Mouse (Mus musculus) CH12.LX (cell line): ENCODE measurements at regions not wholly inside any gene's neighbourhood (a gene's known extent, or its start where the extent isn't known, plus 50 kb on each side); places are given as distances from the start of the nearest gene placed in this dataset.

Source experiments
- BHLHE40 ChIP-seq: IDR thresholded peaks from 2 replicates; pipeline ENCODE4 v1.6.1; 2011; ENCODE audit warnings: mild to moderate bottlenecking, low read depth, low read length, improper control_type of control experiment
- CHD2 ChIP-seq: IDR thresholded peaks from 2 replicates; pipeline ENCODE4 v1.6.1; 2011; ENCODE audit warnings: low read length, improper control_type of control experiment
- CTCF ChIP-seq, 2 experiments: IDR thresholded peaks in 1 of 2; conservative IDR thresholded peaks in 1 of 2; 2 replicates each; pipeline ENCODE4 v1.5.1; 2011 to 2012; ENCODE audit warnings: low read depth in 2 of 2, low read length in 2 of 2, improper control_type of control experiment in 1 of 2, inconsistent platforms in 1 of 2, mild to moderate bottlenecking in 1 of 2, moderate library complexity in 1 of 2
- GABPA ChIP-seq: IDR thresholded peaks from 2 replicates; pipeline ENCODE4 v1.6.1; 2012; ENCODE audit warnings: low read depth, low read length, improper control_type of control experiment, inconsistent platforms; ENCODE audit not compliant: insufficient replicate concordance
- JUN ChIP-seq: IDR thresholded peaks from 2 replicates; pipeline ENCODE4 v1.6.1; 2011; ENCODE audit warnings: low read depth, mild to moderate bottlenecking, low read length, improper control_type of control experiment, moderate library complexity; ENCODE audit not compliant: insufficient read depth
- MAX ChIP-seq: IDR thresholded peaks from 2 replicates; pipeline ENCODE4 v1.6.1; 2011; ENCODE audit warnings: low read length, improper control_type of control experiment
- MAZ ChIP-seq: IDR thresholded peaks from 2 replicates; pipeline ENCODE4 v1.6.1; 2012; ENCODE audit warnings: low read depth, mild to moderate bottlenecking, inconsistent platforms, low read length, improper control_type of control experiment, moderate library complexity
- MXI1 ChIP-seq: IDR thresholded peaks from 2 replicates; pipeline ENCODE4 v1.6.1; 2011; ENCODE audit warnings: mild to moderate bottlenecking, low read depth, low read length, improper control_type of control experiment
- MYC ChIP-seq: IDR thresholded peaks from 2 replicates; pipeline ENCODE4 v1.6.1; 2011; ENCODE audit warnings: low read depth, mild to moderate bottlenecking, improper control_type of control experiment, low read length
- ZC3H11A ChIP-seq: IDR thresholded peaks from 2 replicates; pipeline ENCODE4 v1.6.1; 2012; ENCODE audit warnings: low read depth, mild to moderate bottlenecking, inconsistent platforms, low read length, improper control_type of control experiment
- ZNF384 ChIP-seq: IDR thresholded peaks from 2 replicates; pipeline ENCODE4 v1.6.1; 2012; ENCODE audit warnings: low read depth, low read length, improper control_type of control experiment, inconsistent platforms

- TF ChIP-seq BHLHE40 (no peak), GABPA (no peak), JUN (no peak), MYC (no peak), ZC3H11A (no peak), CHD2 (no peak), MAX (no peak), CTCF (conservative IDR thresholded peaks at IDR 0.05 in 1 of 2, IDR thresholded peaks at IDR 0.05 in 1 of 2; ENCODE audit: low read depth in 2 of 2, low read length in 2 of 2) (no peak), ZNF384 (no peak), MAZ (no peak), MXI1 (no peak)
These were observed 282.3 kb downstream of the Casp12 start for GRCm38 (mm10) chr9:5627521-5627920.
